Mouse (Mus musculus) layer of hippocampus, postnatal 10 days (tissue): ENCODE measurements at regions not wholly inside any gene's neighbourhood (a gene's known extent, or its start where the extent isn't known, plus 50 kb on each side); places are given as distances from the start of the nearest gene placed in this dataset.

ENCODE experiments used
- DNase-seq, 2 experiments: peaks; one replicate each; pipeline ENCODE4 v3.0.0; 2021; ENCODE audit warnings: low spot score in 2 of 2

GRCm38 (mm10) chr16:69800955-69801598 is 62.5 kb downstream of the Speer2 start:
- no peak for DNase-seq

GRCm38 (mm10) chr16:69796299-69796698 is 67.2 kb downstream of the Speer2 start:
- DNase-seq, result no peak

- no peak for DNase-seq
Measured at GRCm38 (mm10) chr16:69790671-69791070, 72.9 kb downstream of the Speer2 start.

GRCm38 (mm10) chr16:69770768-69771167 is 92.8 kb downstream of the Speer2 start:
- peak in 1 of 2 experiments; percentile 10 for DNase-seq
